Mouse (Mus musculus) kidney, postnatal 4 days (tissue): Measurements from ENCODE around the gene Cbln1.

Experiments used
- DNase-seq, 2 experiments: peaks; one replicate each; pipeline ENCODE4 v3.0.0; 2021; ENCODE audit warnings: mixed read lengths in 2 of 2

Gene Cbln1

DNA sequence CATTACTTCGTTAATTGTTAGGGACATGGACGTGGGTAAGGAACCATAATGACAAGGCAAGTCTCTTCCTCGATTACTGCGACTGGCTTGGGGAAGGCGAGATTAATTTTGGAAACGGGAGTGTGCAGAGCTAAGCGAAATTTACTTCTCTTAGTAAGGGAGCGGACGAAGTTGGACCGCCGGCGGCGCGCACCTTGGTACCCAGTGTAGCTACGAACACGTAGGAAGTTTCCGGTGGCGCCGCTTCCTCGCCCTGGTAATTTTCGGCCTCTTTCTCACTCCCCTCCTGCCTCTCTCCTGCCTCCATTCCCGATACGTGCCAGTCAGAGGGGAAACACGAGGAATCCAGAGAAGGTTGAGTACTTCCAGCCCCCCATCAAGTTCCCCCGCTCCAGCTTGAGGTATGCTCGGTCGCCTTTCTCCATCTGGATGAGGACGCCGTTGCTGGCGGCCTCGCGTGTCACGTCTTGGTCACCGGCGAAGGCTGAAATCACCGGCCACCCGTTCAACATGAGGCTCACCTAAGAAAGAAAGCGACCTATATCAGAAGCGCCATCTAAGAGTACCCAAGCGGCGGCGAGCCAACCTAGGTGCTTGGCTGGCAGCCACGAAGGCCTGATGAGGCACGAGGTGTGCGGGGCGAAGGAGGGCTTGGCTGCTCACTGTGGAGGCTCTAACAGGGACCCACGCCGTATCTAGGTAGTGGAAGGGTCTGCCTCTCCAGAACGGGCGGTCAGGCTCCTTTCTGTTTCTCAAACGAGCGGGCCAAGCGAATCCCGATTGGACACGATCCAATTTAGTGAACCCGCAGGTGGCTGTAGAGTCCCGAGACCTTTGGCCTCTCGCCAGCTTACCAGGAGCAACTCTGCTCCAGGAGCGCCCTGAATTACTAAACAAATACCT is 2.2 kb downstream of the Cbln1 start:
- DNase-seq, result peak; percentile 26 to 37

DNA sequence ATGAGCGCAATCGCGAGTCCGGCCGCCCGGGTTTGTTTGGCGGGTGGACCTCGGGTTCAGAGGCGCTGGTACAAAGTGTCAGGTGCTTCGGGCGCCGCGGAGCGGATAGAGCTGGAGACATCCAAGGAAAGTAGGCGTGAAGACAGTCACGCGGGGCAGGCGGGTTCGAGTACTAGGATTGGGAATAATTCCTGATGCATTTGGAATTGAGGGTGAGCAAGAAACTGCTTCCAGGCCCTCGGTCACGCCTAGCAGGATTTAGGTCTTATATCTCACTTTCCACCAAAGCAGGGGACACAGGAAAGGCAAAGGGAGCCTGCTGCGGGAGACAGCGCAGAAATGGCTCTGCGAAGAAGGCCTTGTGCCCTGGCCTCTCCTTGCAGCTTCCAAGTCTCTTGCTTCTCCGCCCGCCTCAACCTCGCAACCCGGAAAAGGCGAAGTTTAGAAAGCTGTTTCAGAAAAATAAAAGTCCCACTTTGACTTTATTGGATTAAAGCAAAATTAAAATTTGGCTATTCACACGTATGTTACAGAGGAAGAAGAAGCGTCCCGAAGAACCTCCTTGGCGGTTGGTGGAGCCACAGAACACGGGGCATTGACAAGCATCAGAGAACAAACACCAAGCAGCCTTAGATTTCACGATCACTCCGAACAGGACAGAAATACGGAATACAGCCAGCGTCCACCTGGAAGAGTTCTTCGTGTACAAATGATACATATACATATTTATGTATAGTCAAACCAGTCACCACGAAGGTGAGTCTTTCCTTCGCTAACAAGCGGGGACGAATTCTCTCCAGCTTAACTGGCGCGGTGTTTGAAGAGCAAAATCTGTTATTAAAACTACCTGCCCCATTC is 3.2 kb downstream of the Cbln1 start:
- DNase-seq, result peak; percentile 8 to 36

DNA sequence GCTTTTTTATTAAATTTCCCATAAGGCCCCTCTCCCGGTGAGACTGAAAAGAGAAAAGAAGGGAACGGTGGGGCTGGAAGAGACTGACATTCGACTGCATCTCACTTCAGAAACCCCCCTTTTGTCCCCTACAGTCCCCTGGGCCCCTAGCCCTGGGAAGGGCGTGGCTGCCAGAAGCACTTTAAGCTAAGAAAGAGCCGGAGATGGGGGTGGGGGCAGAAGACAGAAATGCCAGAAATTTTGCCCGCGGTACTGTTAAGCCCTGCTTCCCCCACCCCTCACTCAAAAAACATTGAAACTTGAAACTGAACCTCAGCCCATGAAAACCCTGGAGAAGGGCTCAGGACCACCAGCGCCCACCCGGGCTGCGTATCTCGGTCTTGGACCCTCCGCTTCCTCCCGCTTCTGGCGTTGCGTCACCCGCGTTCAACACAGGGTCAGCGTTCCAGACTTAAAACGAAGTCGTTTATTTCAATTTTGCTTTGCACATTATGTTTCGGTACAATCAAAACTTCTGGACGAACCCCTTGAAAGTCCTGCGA is 3.9 kb downstream of the Cbln1 start:
- DNase-seq, result peak in 1 of 2 experiments; percentile 19

DNA sequence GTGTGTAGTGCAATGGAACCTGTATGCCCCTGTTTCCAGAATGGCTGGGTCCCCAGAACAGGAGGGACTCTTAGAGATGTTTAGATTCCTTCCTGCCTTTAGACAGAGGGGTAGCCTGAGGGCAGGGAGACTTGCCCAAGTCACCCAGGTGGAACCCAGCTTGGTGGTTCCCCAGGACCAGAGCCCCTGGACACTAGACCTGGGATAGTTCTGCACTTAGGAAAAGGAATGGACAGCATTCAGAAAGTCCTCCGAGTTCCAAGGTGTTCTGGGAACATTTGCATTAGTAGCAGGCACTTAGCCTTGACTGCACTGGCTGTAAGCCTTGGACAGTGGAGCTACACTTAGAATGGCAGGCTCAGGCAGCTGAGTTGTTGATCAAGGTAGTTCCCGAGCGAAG is 4.5 kb downstream of the Cbln1 start:
- DNase-seq, result no peak

DNA sequence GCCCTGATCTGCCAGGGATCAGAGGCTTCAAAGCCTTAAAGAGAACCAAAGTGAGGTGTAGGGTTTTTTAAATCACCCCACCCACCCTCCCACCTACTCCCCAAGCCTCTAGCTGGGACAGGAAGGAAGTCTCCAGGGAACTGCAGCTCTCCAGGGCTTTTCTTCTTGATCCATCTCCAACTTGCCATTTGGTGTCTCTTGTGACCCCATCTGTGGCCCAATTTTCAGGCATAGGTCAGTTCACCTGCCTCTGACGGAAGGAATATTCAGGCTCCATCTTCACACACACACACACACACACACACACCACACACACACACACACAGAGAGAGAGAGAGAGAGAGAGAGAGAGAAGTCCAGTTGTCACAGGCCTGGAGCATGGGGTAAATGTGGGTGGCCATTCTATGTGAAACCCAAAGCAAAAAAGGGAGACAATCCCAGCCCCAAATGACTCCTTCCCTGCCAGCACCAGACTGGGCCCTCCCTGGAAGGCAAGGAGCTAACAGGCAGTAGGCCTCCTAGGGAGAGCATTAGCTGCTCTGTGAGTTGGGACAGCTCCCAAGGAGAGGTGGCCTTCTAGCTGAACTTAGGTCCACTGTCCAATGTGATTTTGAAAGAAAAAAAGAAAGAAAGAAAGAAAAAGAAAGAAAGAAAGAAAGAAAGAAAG is 5.3 kb downstream of the Cbln1 start:
- DNase-seq, result no peak

DNA sequence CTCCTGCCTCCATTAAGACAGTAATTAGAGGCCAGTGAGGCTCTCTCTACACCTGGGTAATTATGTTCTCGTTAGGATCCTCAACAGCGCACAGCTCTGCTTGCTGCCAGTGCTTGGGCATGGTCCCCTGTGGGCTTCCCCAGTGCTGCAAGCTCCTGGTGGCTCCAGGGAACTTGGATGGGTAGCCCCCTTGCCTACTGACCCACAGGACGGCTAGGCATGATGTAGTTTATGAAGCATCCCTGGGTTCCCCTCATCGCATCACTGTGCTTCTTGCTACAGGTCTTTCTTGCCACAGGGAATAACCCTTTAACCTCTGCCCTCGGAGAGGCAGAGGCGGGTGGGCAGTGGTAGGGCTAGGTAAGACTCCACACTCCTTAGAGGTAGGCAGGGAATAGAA is 6.1 kb downstream of the Cbln1 start:
- no peak for DNase-seq

DNA sequence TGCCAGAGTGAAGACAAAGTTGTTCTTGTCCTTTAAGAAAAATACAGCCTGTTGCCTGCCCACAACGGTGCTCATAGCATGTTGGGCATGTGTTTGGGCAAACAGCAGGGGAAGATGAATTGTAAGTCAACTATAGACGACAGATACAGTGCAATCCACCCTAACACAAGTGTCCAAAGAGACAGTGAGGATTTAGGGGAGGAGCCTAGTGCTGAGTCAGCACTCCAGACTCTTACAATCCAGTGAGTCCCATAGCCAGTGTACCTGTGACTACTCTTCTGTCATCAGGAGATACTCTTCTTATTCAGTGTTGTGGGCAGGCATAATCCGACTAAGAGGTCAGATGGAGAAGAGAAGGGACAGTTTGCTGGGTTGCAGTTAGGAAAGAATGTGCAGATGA is 8.0 kb downstream of the Cbln1 start:
- DNase-seq, result no peak

DNA sequence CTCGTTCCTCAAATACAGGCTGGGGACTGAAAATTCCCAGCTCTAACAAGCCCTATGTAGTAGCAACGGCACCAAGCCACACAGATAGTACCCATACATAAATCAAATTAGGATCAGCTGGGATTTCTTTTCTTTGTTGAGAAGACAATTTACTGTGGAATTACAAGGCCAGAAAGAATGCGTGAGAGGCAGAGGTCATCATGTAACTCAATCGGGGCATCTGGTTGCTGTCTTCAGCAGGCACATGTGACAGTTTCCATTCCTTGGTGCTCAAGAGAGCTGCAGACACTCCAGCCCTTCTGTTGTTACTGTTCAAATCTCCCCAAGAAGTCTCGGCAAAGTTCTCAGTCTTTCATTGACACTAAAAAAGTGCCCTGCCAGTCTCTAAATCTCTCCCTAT is 10.6 kb downstream of the Cbln1 start:
- DNase-seq, result no peak

DNA sequence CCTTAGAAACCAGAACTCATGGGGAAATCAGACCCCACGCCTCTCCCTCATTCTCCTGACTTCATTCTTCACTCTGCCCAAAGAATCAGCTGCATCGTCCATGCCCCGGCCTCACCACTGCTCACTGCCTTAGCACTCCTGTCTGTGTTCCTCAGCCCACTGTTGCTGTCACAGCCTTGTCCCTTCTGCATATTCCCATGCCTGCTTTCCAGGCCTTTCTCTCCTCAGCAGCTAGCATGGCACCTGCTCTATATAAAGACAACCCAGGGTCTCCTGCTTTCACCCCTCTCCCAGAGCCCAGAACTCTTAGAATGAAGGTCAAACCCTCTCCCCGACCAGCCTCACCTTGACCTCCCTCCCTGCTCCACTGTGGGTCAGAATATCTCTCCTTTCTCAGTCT is 15.5 kb downstream of the Cbln1 start:
- no peak for DNase-seq

DNA sequence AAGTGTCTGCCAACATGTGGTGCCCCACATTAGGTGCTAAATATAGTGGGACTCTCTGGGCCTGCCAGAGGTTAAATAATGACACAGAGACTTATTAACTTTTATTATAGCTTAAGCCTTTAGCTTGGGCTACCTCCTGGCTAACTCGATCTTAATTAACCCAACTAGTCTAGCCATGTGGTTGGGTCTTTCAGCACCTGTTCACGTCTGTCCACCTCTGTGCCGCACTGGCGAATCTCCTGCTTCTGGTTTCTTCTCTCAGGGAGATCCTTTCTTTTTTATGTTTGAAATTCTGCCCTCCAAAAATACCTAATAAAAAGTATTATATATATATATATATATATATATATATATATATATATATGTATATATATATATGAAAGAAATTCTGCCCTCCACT is 19.6 kb downstream of the Cbln1 start:
- DNase-seq, result no peak

DNA sequence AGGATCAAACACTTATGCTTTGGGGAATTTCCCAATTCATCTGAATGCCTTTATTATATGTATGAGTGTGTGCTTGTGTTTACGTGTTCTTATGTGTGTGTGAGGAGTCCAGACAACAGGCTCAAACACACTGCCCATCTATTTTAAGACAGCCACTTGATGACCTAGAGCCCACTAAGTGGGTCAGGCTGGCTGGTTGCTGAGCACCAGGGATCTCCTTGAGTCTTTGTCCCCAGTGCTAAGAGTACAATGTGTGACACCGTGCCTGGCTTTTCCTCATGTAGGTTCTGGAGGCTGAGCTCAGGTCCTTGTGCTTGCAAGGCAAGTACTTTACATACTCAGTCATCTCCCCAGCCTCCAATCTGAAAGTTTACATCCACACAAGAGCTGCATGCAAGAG is 20.7 kb downstream of the Cbln1 start:
- no peak for DNase-seq

DNA sequence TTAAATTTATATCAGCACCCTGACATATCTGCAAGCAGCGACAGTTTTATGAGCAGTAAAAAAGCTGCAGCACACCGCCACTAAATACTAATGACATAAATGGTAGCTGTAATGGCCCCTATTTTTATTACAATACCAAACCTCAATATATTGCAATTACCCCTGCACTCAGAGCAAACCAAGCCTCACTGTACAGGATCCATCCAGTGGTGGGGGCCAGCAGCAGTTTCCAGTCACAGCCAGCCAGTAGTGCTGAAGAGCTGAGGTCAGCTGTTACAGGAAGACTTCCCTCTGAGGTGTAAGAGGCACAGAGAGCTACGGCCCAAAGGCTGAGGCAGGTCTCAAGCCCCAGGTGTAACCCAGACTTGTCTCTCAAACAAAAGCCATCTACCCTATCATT is 37.8 kb downstream of the Cbln1 start:
- DNase-seq, result no peak

DNA sequence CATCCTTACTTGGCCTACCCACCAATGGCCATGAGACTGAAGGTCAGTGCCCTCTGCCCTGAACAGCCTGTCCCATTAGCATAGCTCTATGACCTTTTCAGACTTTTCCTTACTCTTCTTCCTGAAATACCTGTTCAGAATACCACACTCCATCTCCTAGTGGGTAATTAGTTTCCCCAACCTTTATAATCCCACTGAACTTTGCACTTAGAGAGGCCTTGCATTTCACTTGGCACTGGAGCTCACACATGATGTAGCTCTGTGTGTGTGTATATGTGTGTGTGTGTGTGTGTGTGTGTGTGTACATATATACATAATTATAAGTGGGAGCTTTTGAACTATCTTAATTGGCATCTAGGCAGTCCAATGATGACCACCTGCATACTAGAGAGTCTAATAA is 45.2 kb downstream of the Cbln1 start:
- no peak for DNase-seq

DNA sequence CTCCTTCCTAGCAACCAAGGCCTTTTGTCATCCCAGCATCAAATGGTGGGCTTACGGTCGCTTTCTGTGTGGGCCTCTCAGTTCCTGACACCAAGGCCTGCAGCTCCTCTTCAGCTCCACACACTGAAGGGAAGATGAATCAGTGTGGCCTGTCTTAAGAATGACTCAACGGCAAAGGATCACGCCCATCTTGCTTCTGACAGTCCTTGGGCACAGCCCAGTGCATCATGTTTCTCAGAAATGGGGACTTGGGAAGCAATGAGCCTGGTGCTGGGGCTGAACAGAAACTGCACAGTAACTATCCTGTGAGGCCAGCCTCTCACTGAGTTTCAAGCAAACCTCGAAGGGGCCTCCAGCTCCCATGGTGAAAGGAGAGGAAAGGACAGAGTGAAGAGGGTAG is 47.7 kb downstream of the Cbln1 start:
- DNase-seq, result no peak

DNA sequence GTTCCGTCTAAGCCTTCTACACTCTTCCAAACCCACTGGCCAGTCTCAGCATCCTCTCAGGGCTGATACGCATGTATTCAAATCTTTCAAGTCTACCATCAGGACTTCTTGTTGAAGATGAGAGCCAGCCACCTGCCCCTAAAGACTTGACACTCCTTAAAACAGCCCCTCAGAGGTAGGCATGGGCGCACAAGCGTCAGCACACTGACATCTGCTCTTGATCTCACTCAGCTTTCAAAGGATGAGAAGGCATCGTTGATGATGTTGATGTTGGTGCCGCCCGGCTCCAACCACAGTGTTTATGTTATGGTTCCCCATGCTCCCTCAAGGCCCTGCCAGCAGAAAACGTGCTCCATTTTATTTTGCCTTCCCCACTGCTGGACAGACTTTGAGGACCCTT is 50.7 kb downstream of the Cbln1 start:
- DNase-seq, result no peak
